Mouse (Mus musculus) inflammation-experienced regulatory T-cells, adult 16 weeks (primary cell): ENCODE data around the gene Thap8. TPM values are rescaled to one million over a fixed set of nuclear protein-coding genes. Genes with fewer than 3 reads are reported as not detected.

ENCODE experiments used
- polyA plus RNA-seq: library from polyadenylated mRNA; unstranded; fragments of 100-300 nt; shearing (Covaris generic); gene quantifications from one replicate; pipeline ENCODE4 v1.2.1, GENCODE M21; 2017

Thap8 gene
- 0.66 TPM for polyA plus RNA-seq

GRCm38 (mm10) chr7:30279951-30280669 is at the start of gene Thap8, which contains the start of gene Wdr62:
Gene Thap8 (plus strand): TSS chr7:30280094.
Gene Wdr62 (minus strand): TSS chr7:30280419.

GRCm38 (mm10) chr7:30231669-30232454 is 48.0 kb upstream of the Thap8 start, which contains the start of the genes Polr2i and Tbcb:
Gene Polr2i (plus strand): TSS chr7:30231948.
Gene Tbcb (minus strand): TSS chr7:30232272.

GRCm38 (mm10) chr7:30235625-30236024 is 44.3 kb upstream of the Thap8 start, which contains the start of gene Ovol3:
Gene Ovol3 (minus strand): TSS chr7:30235725.

DNA sequence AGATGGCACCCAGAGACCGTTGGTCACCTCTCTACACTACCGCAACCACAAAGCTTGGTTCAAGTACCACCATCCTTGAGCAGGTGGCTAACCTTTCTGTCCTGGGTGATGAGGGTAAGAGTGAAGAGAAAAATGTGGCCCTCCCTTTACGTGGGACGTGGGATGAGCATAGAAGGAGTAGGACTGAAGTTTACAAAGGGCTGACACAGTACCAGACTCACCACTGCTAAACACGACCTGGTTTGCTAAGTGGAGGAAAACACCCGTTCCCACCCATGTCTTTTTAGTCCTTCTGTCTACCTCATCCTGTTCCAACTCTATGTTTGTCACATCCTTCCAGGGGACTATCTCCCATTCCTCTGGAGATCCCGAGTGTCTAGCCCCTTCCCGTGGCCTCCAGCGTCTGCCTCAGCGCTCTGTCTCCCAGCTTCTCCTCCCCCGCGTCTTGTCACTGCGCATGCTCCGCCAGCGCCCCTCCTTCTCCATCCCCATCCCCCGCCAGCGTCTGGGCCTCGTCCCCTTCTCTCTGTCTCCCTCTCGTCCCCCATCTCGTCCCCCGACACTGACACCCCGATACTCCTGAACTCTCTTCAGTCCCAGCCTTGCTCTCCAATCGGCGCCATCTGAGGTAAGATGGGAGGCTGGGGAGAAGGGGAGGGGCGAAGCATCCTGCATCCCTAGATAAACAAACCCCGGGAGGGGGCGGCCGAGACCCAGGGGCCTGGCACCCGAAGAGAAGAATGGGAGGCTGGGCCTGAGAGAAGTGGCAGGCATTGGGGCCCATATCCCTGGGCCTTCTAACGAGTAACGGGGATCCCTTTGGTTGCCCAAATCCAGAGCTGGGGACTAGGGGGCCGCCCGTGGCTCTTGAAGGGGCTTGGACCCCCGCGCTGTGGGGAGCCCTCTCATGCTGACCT is 11.6 kb downstream of the Thap8 start, which contains the start of gene Clip3:
Gene Clip3 (plus strand): TSS at position 514 of the 917 bp plus-strand sequence.

DNA sequence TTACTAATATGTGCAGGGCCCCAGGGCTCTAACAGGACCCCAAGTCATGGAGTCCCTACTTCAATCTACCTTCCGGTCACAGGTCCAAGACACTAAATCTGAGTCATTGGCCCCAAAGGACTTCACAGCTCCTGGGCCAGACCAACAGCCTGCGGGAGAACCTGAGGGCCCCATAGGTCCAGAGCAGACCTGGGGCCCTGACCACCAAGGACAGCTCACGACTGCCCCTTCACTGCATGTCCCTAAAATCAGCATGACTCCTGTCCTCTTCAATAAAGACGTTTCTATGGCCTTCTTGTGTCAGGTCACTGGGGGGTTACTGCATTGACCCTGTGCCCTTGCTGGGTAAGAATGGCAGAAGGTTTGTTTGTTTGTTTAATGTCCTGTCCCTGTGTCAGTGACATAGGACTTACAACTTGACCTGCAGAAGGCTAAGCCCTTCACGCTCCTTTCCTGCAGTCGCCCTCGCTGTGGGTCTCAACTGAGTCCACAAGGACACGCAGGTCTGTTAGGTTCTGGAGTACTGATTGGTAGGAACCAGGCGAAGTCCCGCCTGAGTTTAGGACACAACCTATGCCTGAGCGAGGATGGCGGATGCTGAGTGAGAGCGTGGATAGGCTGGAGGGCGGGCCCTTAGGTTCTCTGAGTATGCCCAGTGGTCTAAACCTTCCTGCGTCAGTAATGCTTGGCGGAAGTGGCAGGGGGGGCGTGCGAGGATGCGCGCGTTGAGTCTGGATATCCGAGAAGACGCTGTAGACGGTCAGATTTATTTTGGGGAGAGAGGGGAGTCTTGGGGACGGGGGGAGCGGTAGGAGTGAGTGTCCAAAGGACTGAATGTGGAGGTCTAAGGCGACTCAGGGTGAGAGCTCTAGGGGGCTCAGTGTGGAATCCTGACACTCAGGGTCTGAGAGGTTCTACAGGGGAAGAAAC is 28.4 kb downstream of the Thap8 start, which contains the start of gene Alkbh6:
Gene Alkbh6 (plus strand): TSS at position 642 of the 930 bp plus-strand sequence.

DNA sequence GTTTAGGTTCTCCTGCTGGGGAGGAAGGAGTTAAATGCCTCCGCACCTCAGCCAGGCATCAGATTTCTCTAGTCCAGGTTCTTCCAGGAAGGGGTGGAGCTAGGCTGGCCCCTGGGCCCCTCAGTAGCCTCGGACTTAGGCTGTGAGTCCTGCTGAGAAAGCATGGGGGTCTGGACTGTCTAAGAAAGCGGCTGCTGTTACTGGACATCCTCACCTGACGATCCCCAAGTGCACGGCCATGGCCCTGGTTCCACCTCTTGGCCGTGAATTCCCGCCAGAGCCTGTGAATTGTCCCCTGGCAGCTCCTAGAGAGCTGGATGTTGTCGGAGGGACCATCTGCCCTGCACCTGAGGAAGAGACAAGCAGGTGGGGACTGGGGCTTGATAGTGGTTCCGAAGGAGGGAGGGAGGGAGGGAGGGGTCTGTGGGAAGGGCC is 34.8 kb downstream of the Thap8 start, which contains the start of gene Syne4:
Gene Syne4 (plus strand): TSS at position 87 of the 435 bp plus-strand sequence.

GRCm38 (mm10) chr7:30321539-30322284 is 41.8 kb downstream of the Thap8 start, which contains the start of gene E130208F15Rik:
Gene E130208F15Rik (plus strand): TSS chr7:30321740.

GRCm38 (mm10) chr7:30323795-30324194 is 43.9 kb downstream of the Thap8 start, which contains the start of gene Sdhaf1:
Gene Sdhaf1 (minus strand): TSS chr7:30323895.

Other genes with a start within 250 kb of the Thap8 start
- gene Zfp14, start 228.7 kb upstream of the Thap8 start, polyA plus RNA-seq: 8.0 TPM
- gene Zfp82, start 207.2 kb upstream of the Thap8 start, polyA plus RNA-seq: 16.4 TPM
- 1.2 TPM for gene Gm26920, start 189.7 kb upstream of the Thap8 start, polyA plus RNA-seq
- 11.9 TPM for gene Zfp566, start 189.6 kb upstream of the Thap8 start, polyA plus RNA-seq
- gene Zfp260, start 185.3 kb upstream of the Thap8 start, polyA plus RNA-seq: 111 TPM
- gene Zfp382, start 158.2 kb upstream of the Thap8 start, polyA plus RNA-seq: 22.3 TPM
- 35.9 TPM for gene Zfp146, start 110.3 kb upstream of the Thap8 start, polyA plus RNA-seq
- 1.4 TPM for gene Cox7a1, start 96.0 kb upstream of the Thap8 start, polyA plus RNA-seq
- gene Capns1, start 81.3 kb upstream of the Thap8 start, polyA plus RNA-seq: 70.0 TPM
- 55.8 TPM for gene Polr2i, start 48.1 kb upstream of the Thap8 start, polyA plus RNA-seq
- 123 TPM for gene Tbcb, start 47.8 kb upstream of the Thap8 start, polyA plus RNA-seq
- gene Ovol3, start 44.4 kb upstream of the Thap8 start, polyA plus RNA-seq: not detected
- gene Wdr62, start 325 bp downstream of the Thap8 start, polyA plus RNA-seq: 7.5 TPM
- 9.6 TPM for gene Clip3, start 11.6 kb downstream of the Thap8 start, polyA plus RNA-seq
- gene Alkbh6, start 28.6 kb downstream of the Thap8 start, polyA plus RNA-seq: 178 TPM
- gene Syne4, start 34.7 kb downstream of the Thap8 start, polyA plus RNA-seq: 18.4 TPM
- gene E130208F15Rik, start 41.6 kb downstream of the Thap8 start, polyA plus RNA-seq: not detected
- 11.3 TPM for gene Sdhaf1, start 43.8 kb downstream of the Thap8 start, polyA plus RNA-seq
- not detected for gene Lrfn3, start 82.7 kb downstream of the Thap8 start, polyA plus RNA-seq
- 14.5 TPM for gene Tyrobp, start 133.7 kb downstream of the Thap8 start, polyA plus RNA-seq
- 407 TPM for gene Hcst, start 139.8 kb downstream of the Thap8 start, polyA plus RNA-seq
- gene Nfkbid, start 141.6 kb downstream of the Thap8 start, polyA plus RNA-seq: 110 TPM
- gene Aplp1, start 165.4 kb downstream of the Thap8 start, polyA plus RNA-seq: 7.7 TPM
- not detected for gene Kirrel2, start 177.6 kb downstream of the Thap8 start, polyA plus RNA-seq
- not detected for gene Nphs1, start 178.2 kb downstream of the Thap8 start, polyA plus RNA-seq
- gene Prodh2, start 213.5 kb downstream of the Thap8 start, polyA plus RNA-seq: not detected